Mouse (Mus musculus) heart, postnatal 36 days (tissue): ENCODE measurements around the gene Acp6. TPM values are rescaled to one million over a fixed set of nuclear protein-coding genes. Genes with fewer than 3 reads are reported as not detected.

ENCODE experiments used
- DNase-seq, 2 experiments: peaks; one replicate each; pipeline ENCODE4 v3.0.0; 2021 to 2022
- intact Hi-C: fragments of 180-260 bp; cut with DNase I; formaldehyde crosslinking; loops from one replicate; pipeline ENCODE4 v1.15.1; 2025
- total RNA-seq, 2 experiments: library from RNA; stranded (reverse); gene quantifications; 2 replicates each; pipeline ENCODE4 v1.2.3; 2021

The Acp6 gene
- total RNA-seq, 2 experiments from 2014 or later: 32.8 to 37.8 TPM

DNA sequence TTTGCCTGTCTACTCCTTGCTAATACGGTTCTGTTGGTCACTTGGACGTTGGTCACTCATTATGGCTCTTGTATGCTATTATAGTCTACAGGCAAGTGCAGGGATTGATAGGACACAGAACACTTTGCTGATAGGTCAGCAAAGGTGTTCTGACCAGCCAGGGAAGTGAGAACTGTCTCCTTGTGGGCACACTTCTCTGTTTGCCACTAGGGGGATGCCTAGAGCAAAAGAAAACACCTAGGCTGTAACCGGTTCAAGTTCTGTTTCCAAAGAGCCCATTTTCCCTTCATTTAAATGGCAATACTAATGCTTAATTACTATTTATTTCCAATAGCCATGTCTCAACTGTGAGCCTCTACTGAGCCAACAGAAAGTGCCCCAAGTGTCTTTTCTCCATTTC is 25.2 kb downstream of the Acp6 start:
- no peak for DNase-seq
- intact Hi-C loops: loop anchor here (2.0 kb wide), 1 partner anchor 107 kb away; no protein-coding TSS in a partner anchor

DNA sequence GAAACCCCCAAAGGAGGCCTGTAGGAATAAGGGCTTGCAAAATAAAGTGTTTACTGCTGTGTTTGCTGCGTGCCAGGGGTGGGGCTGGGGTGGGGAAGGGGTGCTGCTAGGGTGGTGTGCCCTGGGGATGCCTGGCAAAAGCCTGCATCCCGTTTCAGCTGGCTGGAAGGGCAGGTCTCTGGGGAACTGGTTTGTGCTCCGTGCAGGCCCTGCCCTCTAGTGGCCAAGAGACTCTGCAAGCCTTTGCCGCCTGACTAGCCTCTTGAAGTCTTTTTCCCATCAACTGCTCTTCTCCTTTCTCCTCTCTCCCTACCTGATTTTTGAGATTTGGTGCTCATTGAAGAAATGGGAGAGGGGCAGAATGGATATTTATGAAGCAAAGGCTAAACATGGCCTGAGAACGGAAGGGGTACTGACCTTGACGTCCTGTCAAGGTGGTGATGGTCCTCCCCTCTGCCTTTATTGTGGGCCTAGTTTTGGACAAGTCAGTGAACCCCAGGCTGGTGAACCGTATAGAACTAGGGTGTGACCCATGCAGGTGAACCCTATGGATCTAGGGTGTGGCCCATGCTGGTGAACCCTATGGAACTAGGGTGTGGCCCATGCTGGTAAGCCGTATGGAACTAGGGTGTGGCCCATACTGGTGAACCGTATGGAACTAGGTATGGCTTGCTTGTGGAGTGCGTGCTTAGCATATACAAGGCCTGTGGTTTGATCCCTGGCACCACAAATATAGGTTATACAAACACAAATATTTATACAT is 26.7 kb downstream of the Acp6 start:
- DNase-seq: peak; percentile 67

DNA sequence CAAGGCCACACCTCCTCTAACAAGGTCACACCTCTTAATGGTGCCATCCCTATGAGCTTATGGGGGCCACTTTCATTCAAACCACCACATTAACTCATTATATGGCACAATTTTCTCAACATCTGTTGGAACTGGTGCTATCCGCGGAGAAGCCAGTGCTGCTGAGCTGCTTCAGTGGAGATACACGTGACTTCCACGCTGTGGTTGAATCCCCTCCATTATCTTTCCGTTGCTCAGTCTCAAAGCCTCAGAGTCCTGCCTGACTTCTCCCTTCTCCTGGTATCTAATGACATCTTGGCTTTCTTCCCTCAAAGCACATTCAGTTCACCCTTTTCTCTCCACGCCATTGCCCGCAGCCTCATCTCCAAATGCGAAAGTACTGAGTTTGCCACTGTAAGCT is 38.0 kb downstream of the Acp6 start:
- intact Hi-C loops: loop anchor here (10.0 kb wide), 1 partner anchor 388 kb away; no protein-coding TSS in a partner anchor
- DNase-seq: no peak

More for the DNA sequence above, 26.7 kb downstream of the Acp6 start:
- intact Hi-C loops: loop anchor here (1.0 to 2.0 kb wide), 3 partner anchors 98 to 249 kb away; no protein-coding TSS in a partner anchor

DNA sequence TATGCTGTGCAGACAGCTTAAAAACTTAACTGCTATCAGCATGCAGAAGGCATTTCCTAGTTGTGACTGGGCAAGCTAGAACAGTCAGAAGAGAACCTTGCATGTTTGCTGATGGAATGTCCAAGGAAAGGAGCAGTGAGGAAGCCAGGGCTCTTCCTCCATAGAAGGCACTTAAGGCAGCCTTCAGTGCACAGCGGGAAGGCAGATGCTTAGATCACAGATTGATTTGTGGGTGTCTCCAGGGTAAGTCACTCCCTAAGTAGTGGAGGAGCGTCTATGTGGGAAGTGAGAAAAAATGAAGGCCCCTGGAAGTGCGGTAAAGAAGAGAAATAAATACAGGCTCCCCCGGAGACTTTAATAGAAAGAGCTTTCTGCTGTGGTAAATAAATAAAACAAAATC is 40.7 kb downstream of the Acp6 start:
- DNase-seq: no peak
- intact Hi-C loops: loop anchor here (10.0 kb wide), 1 partner anchor 386 kb away; no protein-coding TSS in a partner anchor

DNA sequence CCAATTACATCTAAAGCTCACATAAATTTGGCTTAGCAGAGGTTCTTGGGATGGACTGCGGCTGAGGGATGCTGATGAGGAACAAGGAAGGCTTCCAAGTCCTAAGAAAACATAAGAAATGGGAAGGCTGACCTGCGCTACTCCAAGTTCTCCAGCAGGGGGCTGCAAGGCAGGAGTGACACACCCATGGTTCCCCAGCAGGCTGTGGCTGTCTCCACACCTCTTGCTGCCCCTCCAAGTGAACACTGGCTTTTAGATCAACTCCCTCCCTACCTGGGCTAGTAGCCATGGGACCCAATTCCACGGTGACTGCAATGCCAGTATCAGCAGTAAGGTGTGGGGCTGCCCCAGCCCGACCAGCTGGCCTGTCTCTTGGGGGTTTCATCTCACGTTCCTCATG is 43.4 kb downstream of the Acp6 start:
- intact Hi-C loops: loop anchor here (1.0 to 2.0 kb wide), 2 partner anchors 23 to 136 kb away; no protein-coding TSS in a partner anchor
- peak; percentile 68 to 71 for DNase-seq

DNA sequence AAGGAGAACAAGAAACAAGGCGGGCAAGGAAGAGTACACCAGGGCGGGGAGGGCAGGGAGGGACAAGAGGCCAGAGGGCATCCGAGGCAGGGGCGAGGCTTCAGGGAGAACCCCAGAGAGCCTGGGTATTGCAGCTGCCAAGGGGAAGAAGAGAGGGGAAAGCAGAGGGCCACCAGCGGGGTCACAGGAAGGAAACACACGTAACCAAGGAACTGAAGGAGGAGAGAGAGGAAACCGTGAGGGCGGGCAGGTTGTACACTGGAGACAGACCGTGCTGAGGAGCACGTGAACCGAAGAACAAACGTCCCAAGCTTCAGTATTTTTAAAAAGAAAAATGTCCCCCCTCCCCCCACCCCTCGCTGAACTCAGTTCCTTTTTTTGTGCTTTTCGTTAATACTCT is 45.3 kb downstream of the Acp6 start:
- intact Hi-C loops: loop anchor here (2.0 kb wide), 1 partner anchor 21 kb away; no protein-coding TSS in a partner anchor
- DNase-seq: no peak

DNA sequence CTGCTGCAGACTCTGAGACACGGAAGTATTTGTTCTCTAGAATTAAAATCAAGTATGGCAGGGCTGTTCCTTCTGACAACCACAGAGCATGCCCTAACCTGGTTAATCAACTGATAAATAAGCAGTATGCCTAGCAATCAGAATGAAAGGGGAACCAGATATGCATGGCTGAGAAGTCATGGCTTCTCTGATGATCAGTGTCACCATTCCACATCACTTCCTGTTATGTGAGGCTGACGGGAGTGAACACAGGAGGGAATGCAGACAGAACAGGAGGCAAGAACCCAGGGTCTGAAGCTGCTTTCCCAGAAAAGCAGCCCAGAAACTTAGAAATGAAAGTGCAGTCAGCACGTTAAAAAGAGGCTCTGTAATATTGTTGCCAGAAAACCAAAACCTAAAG is 47.9 kb downstream of the Acp6 start:
- intact Hi-C loops: no loop called here

DNA sequence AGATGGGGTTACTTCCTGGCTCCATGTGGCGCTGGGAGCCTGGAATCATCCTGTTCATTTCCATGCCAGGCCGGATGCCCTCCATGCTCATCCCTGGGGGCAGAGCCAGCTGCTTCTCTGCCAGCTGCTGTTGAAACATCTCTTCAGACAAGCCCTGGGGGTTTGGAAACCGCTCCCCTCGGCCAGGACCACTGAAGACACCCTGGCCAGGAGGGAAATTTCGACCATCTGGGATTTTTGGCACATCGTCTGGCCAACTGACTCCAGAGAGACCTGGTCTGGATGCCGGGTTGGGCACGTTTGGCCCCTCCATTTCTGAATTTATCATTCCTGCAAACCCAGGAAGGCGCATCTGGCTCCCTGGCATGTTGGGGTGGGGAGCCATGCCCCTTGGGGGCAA is 50.8 kb downstream of the Acp6 start:
- no peak for DNase-seq
- intact Hi-C loops: no loop called here

More for the DNA sequence above, 47.9 kb downstream of the Acp6 start:
- no peak for DNase-seq

DNA sequence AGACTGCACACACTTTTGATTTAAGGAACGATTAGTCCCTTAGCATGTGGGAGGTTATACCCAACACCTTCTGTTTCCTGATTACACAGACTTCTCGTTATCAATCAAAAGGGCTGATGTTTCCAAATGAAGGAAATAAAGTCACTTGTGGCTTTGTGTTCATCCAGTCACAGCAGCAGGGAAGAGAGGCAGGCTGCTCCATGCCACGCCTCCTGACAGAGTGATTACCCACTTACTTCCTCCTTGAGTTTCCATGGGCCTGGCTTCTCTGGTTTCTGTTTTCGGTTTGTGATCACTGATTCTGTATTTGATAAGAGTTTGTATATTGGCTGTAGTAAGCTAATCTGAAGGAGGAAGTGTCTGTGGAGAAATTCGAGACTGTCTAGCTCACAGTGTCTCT is 52.6 kb downstream of the Acp6 start:
- intact Hi-C loops: no loop called here
- no peak for DNase-seq

DNA sequence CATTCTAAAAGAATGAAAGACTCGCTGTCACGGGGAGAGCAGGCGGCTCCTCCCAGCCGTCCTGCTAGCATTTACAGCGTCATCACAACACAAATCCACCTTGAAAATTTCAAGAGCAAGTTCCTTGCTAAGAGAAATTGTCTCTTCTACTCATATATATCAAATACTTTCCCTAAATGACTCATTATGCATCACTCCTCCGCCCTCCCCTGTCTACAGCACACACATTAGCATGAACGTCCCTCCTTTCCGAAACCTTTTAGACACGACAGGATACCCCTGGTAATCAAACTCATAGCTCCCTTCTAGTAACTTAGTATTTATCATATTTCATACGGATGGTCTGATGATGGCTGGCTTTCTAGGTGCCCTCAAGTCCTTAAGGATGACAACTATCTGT is 55.3 kb downstream of the Acp6 start:
- intact Hi-C loops: no loop called here
- DNase-seq: no peak

DNA sequence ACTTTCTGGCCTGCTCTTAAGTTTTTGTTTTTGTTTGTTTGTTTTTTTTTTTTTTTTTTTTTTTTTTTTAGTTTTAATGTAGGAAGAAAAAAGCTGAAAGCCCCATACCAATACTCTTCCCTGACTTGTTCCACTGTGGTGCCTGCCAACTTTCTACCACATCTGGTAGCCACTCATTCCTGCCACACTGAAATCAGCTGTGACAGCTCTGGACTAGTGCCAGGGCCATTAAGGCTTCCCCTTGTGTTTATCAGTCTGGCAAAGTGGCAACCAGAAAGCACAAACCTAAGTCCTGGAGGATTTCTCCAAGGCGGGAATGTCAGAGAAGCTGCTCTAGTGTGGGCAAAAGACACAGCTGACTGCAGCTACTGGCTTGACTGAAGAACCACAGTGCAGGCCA is 55.9 kb downstream of the Acp6 start:
- intact Hi-C loops: no loop called here
- peak; percentile 38 to 45 for DNase-seq

DNA sequence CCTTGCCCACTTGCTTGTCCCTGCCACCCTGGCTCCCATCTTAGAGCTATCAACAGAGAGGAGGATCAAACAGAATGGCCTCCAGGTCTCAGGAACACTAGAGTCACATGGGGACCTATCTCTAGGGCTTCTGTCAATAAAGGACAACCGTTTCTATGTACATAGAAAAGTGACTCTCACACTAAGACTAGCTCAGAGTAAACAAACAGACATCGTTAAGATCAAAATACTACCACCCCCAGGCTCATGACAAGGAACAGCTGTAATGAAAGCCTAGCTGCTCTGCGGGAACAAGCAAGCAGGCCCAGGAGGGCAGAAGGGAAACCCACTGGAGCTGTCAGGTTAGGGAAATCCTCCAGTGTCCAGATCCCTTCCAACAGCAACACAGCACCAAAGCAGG is 56.9 kb downstream of the Acp6 start:
- intact Hi-C loops: no loop called here
- no peak for DNase-seq

DNA sequence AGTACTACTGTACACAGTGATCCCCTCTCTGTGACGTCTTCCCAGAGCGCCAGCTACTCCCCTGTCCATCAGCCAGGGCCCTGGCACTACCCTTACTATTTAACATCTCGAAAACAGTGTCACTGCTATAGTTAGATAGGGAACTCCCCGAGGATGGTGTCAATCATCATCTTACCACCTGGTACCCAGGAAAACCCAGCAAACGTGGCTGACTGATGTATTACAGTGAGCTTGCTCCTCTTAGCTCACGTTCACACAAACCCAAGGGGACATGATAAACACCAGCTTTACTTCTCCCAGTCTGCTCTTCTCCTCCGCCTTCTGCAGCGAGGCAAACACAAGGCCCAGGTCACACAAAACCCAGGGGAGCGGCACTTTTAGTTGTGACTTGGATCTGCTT is 64.7 kb downstream of the Acp6 start:
- intact Hi-C loops: no loop called here
- DNase-seq: no peak

DNA sequence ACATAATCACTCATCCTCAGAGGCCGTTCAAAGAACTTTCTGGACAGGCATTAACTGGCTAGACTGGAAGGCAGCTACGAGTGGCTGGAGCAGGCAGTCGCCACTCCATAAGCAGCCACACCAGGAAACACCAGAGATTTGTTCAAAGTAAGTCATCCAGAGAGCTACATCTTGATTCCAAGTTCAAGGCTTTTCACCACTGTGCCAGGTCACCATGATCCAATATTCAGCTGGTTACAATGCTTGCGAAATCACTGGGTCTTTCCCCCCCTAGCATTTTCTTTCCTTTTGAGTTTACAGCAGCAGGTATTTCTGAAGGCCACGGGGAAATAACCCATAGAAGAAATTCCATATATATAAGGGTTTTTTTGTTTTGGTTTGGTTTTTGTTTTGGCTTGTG is 66.7 kb downstream of the Acp6 start:
- intact Hi-C loops: loop anchor here (2.0 to 5.0 kb wide), 2 partner anchors 22 to 432 kb away; partner anchors contain the start of gene Prkab2
- no peak for DNase-seq

DNA sequence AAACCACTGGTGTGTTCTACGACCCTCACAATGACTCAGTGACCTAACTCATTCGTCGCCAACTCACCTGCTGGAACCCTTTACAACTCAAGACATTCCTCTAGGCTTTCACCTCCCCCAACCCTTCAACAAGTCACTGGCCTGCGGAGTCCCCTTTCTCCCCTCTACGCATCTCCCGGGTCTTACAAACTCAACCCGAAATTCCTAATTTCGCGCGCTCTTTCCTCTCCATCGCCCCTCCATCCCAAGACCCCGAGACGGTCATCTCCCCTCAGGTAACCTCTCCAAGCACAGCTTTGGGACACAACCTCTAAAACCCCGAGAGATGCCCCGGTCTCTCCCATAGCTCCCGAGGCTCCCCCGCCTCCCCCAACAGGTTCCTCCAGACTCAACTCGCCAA is 68.1 kb downstream of the Acp6 start:
- DNase-seq: peak in 1 of 2 experiments; percentile 31
- intact Hi-C loops: loop anchor here (2.0 to 5.0 kb wide), 2 partner anchors 68 to 431 kb away; partner anchors contain the start of genes Acp6 and Prkab2

Other genes with a start within 250 kb of the Acp6 start
- gene Gja8, start 232.8 kb upstream of the Acp6 start, total RNA-seq: not detected
- 10 to 100 TPM; 20.2 to 28.6 TPM for gene Bcl9, start 139.1 kb downstream of the Acp6 start, total RNA-seq